Mouse (Mus musculus) forebrain, postnatal 0 days (tissue): ENCODE results near the gene Vps13d. TPM values are rescaled to one million over a fixed set of nuclear protein-coding genes. Genes with fewer than 3 reads are reported as not detected.
A peak's percentile ranks its signal among the peaks of the same experiment; 100 is the strongest.

Experiments used
- ATAC-seq: fragments of 200-750 bp; cut with Nextera tagmentation; 2 replicates; pipeline ENCODE4 v1.8.0; 2017; ENCODE audit warnings: mild to moderate bottlenecking, moderate library complexity
- DNase-seq: peaks from one replicate; pipeline ENCODE4 v3.0.0-alpha.2; 2015
- H3K27ac ChIP-seq: fragments of 300-500 bp; sonication (generic); 2 replicates; pipeline ENCODE4 v1.5.1; 2014; ENCODE audit warnings: low read depth, mild to moderate bottlenecking, antibody characterized with exemption, low read length, moderate library complexity, mixed read lengths
- H3K27me3 ChIP-seq: fragments of 300-500 bp; sonication (generic); 2 replicates; pipeline ENCODE4 v1.6.1; 2014; ENCODE audit warnings: mild to moderate bottlenecking, low read length, mixed read lengths; ENCODE audit not compliant: insufficient read depth
- H3K36me3 ChIP-seq: fragments of 300-500 bp; sonication (generic); 2 replicates; pipeline ENCODE4 v1.6.1; 2014; ENCODE audit warnings: mild to moderate bottlenecking, moderate library complexity; ENCODE audit not compliant: insufficient read depth
- H3K4me1 ChIP-seq: fragments of 300-500 bp; sonication (generic); 2 replicates; pipeline ENCODE4 v1.6.1; 2014; ENCODE audit warnings: antibody characterized with exemption; ENCODE audit not compliant: insufficient read depth
- H3K4me2 ChIP-seq: fragments of 300-500 bp; sonication (generic); 2 replicates; pipeline ENCODE4 v1.6.1; 2014; ENCODE audit warnings: low read depth, mild to moderate bottlenecking, moderate library complexity
- H3K4me3 ChIP-seq: fragments of 300-500 bp; sonication (generic); 2 replicates; pipeline ENCODE4 v1.5.1; 2014; ENCODE audit warnings: low read depth, low read length, mixed read lengths
- H3K9ac ChIP-seq: fragments of 300-500 bp; sonication (generic); 2 replicates; pipeline ENCODE4 v1.6.1; 2014; ENCODE audit warnings: mild to moderate bottlenecking
- H3K9me3 ChIP-seq: fragments of 300-500 bp; sonication (generic); 2 replicates; pipeline ENCODE4 v1.6.1; 2016; ENCODE audit warnings: low read length
- CTCF ChIP-seq: sonication (generic); IDR thresholded peaks from 2 replicates; pipeline ENCODE4 v1.5.1; 2016; ENCODE audit warnings: antibody characterized with exemption, control low read depth, low read depth
- WGBS: fragments of 180-500 bp; shearing (Covaris S2); extraction: QIAGEN DNeasy Blood & Tissue Kit; methylation state at CpG from one replicate; pipeline ENCODE4 v1.1.7; 2014; 5-methylcytosine and 5-hydroxymethylcytosine counted together
- polyA plus RNA-seq: library from polyadenylated mRNA; unstranded; fragments of >200 nt; fragmentation: Nextera tagmentation; extraction: Ambion mirVana; gene quantifications from 2 replicates; pipeline ENCODE4 v1.2.1, GENCODE M21; 2015
- total RNA-seq: library from RNA; depleted of rRNA; stranded (reverse); fragments of >200 nt; gene quantifications from 2 replicates; pipeline ENCODE4 v1.2.3, GENCODE M21; 2014

Vps13d gene
- total and polyA plus RNA-seq, 2 experiments from 2014 or later: 6.4 to 30.8 TPM

GRCm38 (mm10) chr4:145211076-145211475 lies 16.3 kb upstream of the Vps13d start:
- DNase-seq (no peak), ATAC-seq (no peak)
- Histone ChIP-seq H3K9me3 (no peaks in the 10 kb centered on the region), H3K27me3 (no peaks in the 10 kb centered on the region), H3K27ac (no peak overlapping the region), H3K4me3 (no peak overlapping the region), H3K9ac (no peak overlapping the region), H3K4me2 (no peak overlapping the region), H3K4me1 (no peaks in the 10 kb centered on the region), H3K36me3 (no peaks in the 10 kb centered on the region)
- TF ChIP-seq CTCF: no peak
- WGBS: 82% methylated on average over 2 of the region's 2 CpGs

DNA sequence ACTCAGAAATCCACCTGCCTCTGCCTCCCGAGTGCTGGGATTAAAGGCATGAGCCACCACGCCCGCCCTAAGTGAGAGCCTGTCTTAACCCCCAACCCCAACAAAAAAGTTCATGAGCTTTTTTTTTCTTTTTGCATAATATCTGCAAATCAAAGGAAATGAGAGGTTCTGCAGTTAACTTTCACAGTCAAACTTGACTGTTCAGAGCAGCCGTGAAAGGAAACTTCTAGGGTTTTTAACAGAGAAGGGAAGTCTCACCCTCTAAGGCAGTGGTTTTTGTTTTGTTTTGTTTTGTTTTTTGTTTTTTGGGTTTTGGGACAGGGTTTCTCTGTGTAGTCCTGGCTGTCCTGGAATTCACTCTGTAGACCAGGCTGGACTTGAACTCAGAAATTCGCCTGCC lies 15.8 kb upstream of the Vps13d start:
- no peak overlapping the region for H3K4me3 ChIP-seq
- no peaks in the 10 kb centered on the region for H3K4me1 ChIP-seq
- H3K9ac ChIP-seq: no peak overlapping the region
- TF ChIP-seq CTCF: no peak
- DNase-seq (no peak), ATAC-seq (no peak)
- no peak overlapping the region for H3K4me2 ChIP-seq
- no peaks in the 10 kb centered on the region for H3K36me3 ChIP-seq
- no peaks in the 10 kb centered on the region for H3K9me3 ChIP-seq
- WGBS: 93% methylated on average over 5 of the region's 5 CpGs
- H3K27me3 ChIP-seq: no peaks in the 10 kb centered on the region
- H3K27ac ChIP-seq: no peak overlapping the region

DNA sequence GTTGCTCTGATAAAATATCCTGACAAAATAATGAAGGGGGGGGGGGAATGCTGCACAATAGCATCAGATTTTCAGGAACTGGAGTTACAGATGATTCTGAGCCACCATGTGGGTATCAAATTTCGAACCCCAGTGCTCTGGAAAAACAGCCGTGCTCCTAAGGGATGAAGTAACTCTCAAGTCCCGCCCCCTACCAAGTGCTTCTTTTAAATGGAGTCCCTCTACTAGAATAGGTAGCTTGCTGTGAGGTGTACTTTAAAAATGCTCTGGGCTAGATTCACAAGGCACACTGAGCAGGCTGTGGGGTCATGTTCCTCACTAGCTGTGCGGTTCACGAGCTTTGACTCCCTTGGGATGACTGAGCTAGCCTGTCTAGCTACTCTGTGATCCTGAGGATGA lies 14.9 kb upstream of the Vps13d start:
- no peak overlapping the region for H3K27ac ChIP-seq
- H3K4me3 ChIP-seq: no peak overlapping the region
- no peaks in the 10 kb centered on the region for H3K27me3 ChIP-seq
- DNase-seq (no peak), ATAC-seq (no peak)
- no peaks in the 10 kb centered on the region for H3K4me1 ChIP-seq
- no peaks in the 10 kb centered on the region for H3K36me3 ChIP-seq
- no peaks in the 10 kb centered on the region for H3K9me3 ChIP-seq
- no peak for TF ChIP-seq CTCF
- H3K4me2 ChIP-seq: no peak overlapping the region
- no peak overlapping the region for H3K9ac ChIP-seq
- WGBS: 35% methylated on average over 5 of the region's 5 CpGs

- Histone ChIP-seq H3K9me3 (no peaks in the 10 kb centered on the region), H3K4me1 (no peaks in the 10 kb centered on the region), H3K4me3 (no peak overlapping the region), H3K9ac (no peak overlapping the region), H3K27me3 (no peaks in the 10 kb centered on the region), H3K27ac (no peak overlapping the region), H3K36me3 (no peaks in the 10 kb centered on the region), H3K4me2 (no peak overlapping the region)
- no peak for TF ChIP-seq CTCF
- WGBS: 74% methylated on average over 6 of the region's 6 CpGs
- ATAC-seq (no peak), DNase-seq (no peak)
Observed at GRCm38 (mm10) chr4:145209076-145209689, 14.4 kb upstream of the Vps13d start.

- H3K4me3 ChIP-seq: no peak overlapping the region
- H3K9ac ChIP-seq: no peak overlapping the region
- WGBS: 53% methylated on average over 3 of the region's 3 CpGs
- no peaks in the 10 kb centered on the region for H3K36me3 ChIP-seq
- DNase-seq (peak; percentile 67), ATAC-seq (peak; percentile 94)
- H3K4me1 ChIP-seq: no peaks in the 10 kb centered on the region
- H3K4me2 ChIP-seq: no peak overlapping the region
- no peaks in the 10 kb centered on the region for H3K27me3 ChIP-seq
- TF ChIP-seq CTCF: no peak
- no peaks in the 10 kb centered on the region for H3K9me3 ChIP-seq
- no peak overlapping the region for H3K27ac ChIP-seq
Observed at GRCm38 (mm10) chr4:145207718-145208371, 13.0 kb upstream of the Vps13d start.

DNA sequence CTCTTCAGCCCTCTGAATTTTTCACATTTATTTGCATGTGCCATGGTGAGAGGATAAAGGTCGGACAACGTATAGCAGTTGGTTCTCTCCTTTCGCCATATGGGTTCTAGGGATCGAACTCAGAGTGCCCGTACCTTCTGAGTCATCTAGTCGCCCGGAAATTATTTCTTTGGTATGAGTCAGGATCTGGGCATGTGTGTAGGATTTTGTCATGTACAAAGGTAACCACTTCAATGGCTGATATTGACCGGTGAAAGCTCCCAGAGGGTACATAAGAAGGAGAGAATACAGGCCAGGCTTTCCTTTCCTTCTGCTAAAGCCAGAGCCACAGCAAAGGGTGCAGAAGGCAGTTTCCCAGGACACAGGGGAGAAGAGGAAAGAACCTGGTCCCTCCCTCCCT lies 10.0 kb upstream of the Vps13d start:
- no peak for TF ChIP-seq CTCF
- no peak for DNase-seq
- H3K4me2 ChIP-seq: no peak overlapping the region

GRCm38 (mm10) chr4:145203305-145203704 lies 8.5 kb upstream of the Vps13d start:
- Histone ChIP-seq H3K4me2 (no peak overlapping the region), H3K4me1 (no peaks in the 10 kb centered on the region), H3K4me3 (no peak overlapping the region), H3K9me3 (no peaks in the 10 kb centered on the region), H3K36me3 (no peaks in the 10 kb centered on the region), H3K27me3 (no peaks in the 10 kb centered on the region), H3K9ac (no peak overlapping the region), H3K27ac (no peak overlapping the region)
- TF ChIP-seq CTCF: no peak
- ATAC-seq (no peak), DNase-seq (no peak)
- WGBS: 61% methylated on average over 2 of the region's 2 CpGs

More for the DNA sequence above, 10.0 kb upstream of the Vps13d start:
- Histone ChIP-seq H3K4me3 (no peak overlapping the region), H3K36me3 (no peaks in the 10 kb centered on the region), H3K4me1 (no peaks in the 10 kb centered on the region), H3K27ac (no peak overlapping the region), H3K9me3 (no peaks in the 10 kb centered on the region), H3K9ac (no peak overlapping the region), H3K27me3 (no peaks in the 10 kb centered on the region)
- no peak for ATAC-seq
- 90% methylated on average over 8 of the region's 8 CpGs for WGBS
